Mouse (Mus musculus) erythroblast, embryonic 14.5 days (primary cell): ENCODE measurements around the gene Slc43a2.

Source experiments
- GATA1 ChIP-seq: IDR thresholded peaks from 2 replicates; pipeline ENCODE4 v1.6.1; 2012; ENCODE audit warnings: low read length, inconsistent platforms, mixed read lengths
- TAL1 ChIP-seq: IDR thresholded peaks from 3 replicates; pipeline ENCODE4 v1.6.1; 2012; ENCODE audit warnings: low read length, inconsistent platforms, mixed read lengths

GRCm38 (mm10) chr11:75575560-75576123, 44.1 kb downstream of the Slc43a2 start:
- no peak for TF ChIP-seq TAL1
- no peak for TF ChIP-seq GATA1
